Mouse (Mus musculus) cerebellum, postnatal 36 days (tissue): ENCODE results near the gene Kmt2b.

Source experiments
- DNase-seq, 2 experiments: peaks; one replicate each; pipeline ENCODE4 v3.0.0; 2021 to 2022; ENCODE audit warnings: mixed read lengths in 2 of 2

Kmt2b gene

DNA sequence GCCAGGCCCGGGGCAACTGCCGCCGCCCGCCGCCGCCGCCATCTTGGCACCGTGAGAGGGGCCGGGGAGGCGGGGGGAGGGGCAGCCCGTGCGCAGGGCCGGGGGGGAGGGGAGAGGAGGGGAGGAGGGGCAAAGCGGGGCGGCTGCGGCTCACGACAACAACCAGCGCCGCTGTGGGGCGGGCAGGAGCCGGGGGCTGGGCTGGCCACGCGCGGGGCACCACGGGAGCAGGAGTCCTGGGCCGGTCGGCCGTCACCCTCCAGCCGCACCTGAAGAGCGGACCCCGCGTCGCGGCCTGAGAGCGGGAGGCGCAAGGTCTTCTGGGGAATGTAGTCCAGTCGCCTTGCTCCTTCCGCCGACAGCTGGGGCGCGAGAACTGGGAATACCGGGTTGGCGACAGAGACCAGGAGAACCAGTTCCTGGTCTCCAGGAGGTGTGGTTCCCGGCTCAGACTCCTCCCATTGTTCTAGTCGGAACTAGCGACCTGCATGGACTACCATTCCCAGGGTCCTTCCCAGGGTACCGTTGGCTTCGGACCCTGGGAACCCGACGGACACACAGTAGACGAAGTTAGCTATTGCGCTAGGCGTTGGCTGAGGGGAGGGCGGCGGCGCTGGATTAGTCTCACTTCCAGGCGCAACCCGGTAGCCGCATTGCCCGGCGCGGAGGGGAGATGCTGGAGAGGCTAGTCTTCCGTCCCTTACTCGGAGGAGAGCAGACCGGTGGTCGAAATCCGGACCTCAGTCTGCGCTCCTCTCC lies at the start of gene Kmt2b:
Kmt2b (minus strand) TSS at position 51 of the 759 bp plus-strand sequence.
- DNase-seq, result peak; percentile 93 to 97

GRCm38 (mm10) chr7:30636395-30636794 lies 47.9 kb upstream of the Kmt2b start:
- DNase-seq, result no peak

DNA sequence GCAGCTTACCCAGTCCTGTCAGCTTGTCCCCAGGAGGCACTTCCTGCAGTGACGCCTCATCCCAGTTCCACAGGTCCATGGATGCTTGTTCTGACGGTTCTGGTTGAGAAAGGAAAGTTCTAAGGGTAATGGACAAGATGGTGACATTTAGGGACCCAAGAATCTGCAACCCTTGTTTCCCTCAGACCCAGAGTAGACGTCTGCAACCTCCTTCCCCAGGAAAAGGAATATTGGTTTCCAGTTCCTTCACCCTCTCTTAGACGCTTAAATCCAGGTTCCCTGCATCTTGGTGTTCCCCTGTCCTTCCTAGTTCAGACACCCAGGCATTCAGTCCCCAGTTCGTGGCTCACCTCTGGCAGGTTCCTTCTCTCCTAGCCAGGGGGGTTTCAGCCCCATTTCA lies 47.2 kb upstream of the Kmt2b start, which contains the start of gene Etv2:
Etv2 (minus strand) TSS at position 101 of the 400 bp plus-strand sequence.
- DNase-seq, result no peak

GRCm38 (mm10) chr7:30634621-30635020 lies 46.1 kb upstream of the Kmt2b start:
- DNase-seq, result peak; percentile 13 to 26

DNA sequence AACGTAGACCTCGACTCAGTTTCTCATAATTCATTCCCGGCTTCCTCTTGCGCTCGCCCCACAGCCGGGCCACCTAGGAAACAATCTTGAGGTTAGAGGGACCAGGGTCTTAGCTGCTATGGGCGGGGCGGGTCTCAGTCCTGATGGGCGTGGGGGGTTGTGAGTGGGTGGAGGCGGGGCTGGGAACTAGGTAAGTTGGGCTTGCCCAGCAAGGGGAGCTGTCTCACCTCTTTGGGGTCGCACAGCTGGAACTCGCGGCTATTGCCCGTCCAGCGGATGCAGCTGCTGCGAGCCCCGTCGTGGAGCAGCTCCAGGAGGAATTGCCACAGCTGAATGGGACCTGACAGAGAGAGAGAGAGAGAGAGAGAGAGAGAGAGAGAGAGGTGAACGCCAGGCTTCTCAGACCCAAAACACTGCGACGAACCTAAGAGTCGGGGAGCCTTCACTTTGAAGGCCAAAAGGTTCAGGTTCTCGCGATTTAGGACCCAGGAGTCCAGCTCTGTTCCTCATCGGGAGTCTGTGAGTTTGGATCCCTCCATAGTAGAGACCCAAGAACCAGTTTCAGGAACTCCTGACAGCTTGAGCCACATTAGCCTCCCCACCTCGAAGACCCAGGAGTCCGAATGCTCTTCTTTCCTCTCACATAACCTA lies 45.4 kb upstream of the Kmt2b start:
- no peak for DNase-seq

DNA sequence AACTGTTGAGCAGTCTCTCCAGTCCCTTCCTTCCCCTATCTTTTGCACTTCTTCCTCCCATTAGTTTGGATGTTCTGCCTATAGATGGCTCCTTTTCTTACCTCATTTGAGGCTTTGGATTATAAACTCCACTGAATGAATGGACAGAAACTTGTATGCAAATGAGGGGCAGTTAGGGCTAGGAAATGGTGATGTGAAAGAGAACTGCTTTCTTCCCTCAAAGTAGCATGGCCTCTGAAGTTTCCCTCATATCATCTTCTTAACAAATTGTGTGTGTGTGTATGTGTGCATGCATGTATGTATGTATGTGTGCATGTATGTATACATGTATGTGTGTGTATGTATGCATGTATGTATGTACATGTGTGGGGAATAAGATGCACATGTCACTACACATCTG lies 40.5 kb upstream of the Kmt2b start:
- no peak for DNase-seq

DNA sequence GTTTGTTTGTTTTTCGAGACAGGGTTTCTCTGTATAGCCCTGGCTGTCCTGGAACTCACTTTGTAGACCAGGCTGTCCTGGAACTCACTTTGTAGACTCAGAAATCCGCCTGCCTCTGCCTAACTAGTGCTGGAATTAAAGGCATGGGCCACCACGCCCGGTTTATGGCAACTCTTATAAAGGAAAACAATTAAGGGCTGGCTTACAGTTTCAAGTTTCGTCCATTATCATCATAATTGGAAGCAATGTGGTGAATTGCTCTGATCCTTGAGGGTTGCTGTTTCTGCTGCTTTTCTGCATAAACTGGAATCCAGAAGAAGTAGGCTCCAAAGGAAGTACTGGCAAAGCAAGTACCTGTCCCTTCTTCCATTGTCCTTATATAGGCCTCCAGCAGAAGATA lies 38.1 kb upstream of the Kmt2b start:
- DNase-seq, result no peak

GRCm38 (mm10) chr7:30625530-30626384 lies 37.2 kb upstream of the Kmt2b start, which contains the start of gene Cox6b1:
TSS of gene Cox6b1 (minus strand) at chr7:30626151.
- peak; percentile 81 to 86 for DNase-seq

GRCm38 (mm10) chr7:30619202-30619601 lies 30.7 kb upstream of the Kmt2b start:
- peak; percentile 25 to 27 for DNase-seq

DNA sequence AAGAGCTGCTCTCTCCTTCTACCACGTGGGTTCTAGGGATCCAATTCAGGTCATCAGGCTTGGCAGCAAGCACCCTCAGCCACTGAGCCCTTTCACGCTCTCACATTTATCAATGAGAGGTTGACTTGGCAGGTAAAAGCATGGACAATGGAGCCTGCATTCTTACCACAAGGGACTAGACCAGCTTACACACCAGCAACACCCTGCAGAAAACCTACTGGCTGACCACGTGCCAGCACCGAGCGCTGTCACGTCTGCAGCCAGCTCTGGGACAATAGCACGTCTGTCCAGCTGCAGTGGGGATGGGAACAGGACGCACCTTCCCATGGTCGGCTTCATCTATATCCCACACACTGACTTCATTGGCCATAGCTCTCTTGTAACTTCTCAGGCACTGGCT lies 30.1 kb upstream of the Kmt2b start:
- no peak for DNase-seq

DNA sequence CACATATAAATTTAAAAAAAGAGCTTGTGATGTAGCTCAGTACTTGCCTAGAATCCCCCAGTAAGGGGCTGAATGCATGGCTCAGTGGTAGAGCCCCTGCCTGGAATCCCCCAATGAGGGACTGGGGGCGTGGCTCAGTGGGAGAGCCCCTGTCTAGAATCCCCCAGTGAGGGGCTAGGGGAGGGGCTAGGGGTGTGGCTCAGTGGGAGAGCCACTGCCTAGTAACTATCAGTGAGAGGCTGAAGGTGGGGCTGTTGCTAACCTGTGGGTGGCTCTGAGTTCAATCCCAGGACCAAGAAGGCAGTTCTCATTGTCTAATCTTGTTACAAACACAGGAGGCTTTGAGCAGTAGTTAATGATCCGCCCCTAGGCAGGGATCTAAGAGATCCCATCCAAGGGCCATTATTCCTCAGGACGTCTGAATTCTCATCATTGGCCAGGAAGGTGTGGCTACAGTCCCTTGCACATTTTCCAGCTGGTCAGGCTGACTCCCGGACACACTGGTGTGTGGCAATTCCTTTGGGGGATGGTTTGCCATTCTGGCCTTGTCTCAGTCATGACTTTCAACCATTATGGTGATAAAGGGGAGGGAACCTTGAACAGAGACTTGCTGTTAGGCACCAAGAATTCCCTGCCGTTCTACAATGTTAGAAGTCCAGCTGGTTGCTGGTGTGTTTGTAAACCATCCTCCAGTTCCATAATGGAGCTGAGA lies 26.7 kb upstream of the Kmt2b start:
- DNase-seq, result no peak

DNA sequence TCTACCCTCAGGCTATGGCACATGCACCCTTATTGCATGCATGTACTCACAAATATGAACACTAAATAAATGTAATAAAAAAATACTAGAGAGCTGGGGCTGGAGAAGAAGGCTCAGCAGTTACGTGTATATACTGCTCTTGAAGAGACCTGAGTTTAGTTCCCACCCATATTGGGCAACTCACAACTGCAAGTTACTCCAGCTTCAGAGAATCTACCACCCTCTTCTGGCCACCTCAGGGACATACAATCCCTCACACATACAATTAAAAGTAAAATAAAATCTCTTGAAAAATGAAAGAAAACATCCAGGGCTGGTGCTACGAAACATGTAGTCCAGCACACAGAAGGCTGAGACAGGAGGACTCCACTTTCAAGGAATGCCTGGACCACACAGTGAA lies 25.9 kb upstream of the Kmt2b start:
- DNase-seq, result no peak

GRCm38 (mm10) chr7:30613529-30614112 lies 25.1 kb upstream of the Kmt2b start:
- peak; percentile 65 to 70 for DNase-seq

- DNase-seq, result no peak
These were observed 24.3 kb upstream of the Kmt2b start, which contains the start of gene Upk1a for GRCm38 (mm10) chr7:30612654-30613402. TSS of gene Upk1a (minus strand) at chr7:30612847.

DNA sequence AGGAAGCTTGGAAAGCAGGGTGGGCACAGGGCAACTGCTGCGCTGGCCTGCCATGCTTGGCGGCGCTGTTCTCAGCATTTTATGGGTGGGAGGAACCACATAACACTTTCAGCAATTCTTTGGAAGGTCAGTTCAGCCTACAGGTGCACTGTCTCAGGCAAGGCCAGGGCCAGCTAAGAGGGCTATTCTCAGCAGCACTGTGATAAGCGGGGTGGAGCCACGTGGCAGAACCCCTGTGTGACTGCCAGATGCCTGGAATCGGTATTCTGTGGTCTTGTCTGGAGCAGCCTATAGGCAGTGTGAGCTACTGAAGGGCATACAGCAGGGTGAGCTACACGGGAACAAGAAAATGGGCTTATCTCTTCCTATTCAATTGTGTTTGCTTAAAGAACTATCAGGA lies 21.5 kb upstream of the Kmt2b start:
- DNase-seq, result no peak

GRCm38 (mm10) chr7:30608476-30608875 lies 19.9 kb upstream of the Kmt2b start:
- DNase-seq, result no peak

GRCm38 (mm10) chr7:30607706-30608309 lies 19.3 kb upstream of the Kmt2b start:
- peak; percentile 48 to 58 for DNase-seq

- DNase-seq, result no peak
These were observed 16.4 kb upstream of the Kmt2b start for GRCm38 (mm10) chr7:30604944-30605343.

GRCm38 (mm10) chr7:30604424-30604823 lies 15.9 kb upstream of the Kmt2b start:
- no peak for DNase-seq

- DNase-seq, result no peak
These were observed 14.1 kb upstream of the Kmt2b start for GRCm38 (mm10) chr7:30602583-30602982.

GRCm38 (mm10) chr7:30600651-30601050 lies 12.1 kb upstream of the Kmt2b start:
- DNase-seq, result no peak
